Mouse (Mus musculus) C2C12 (cell line): ENCODE data around the gene Slc5a3. TPM values are rescaled to one million over a fixed set of nuclear protein-coding genes. Genes with fewer than 3 reads are reported as not detected.

ENCODE experiments used
- H3K27me3 ChIP-seq: one replicate; pipeline ENCODE4 v1.6.1; 2011; ENCODE audit not compliant: control insufficient read depth, insufficient read depth, insufficient read length
- H3K36me3 ChIP-seq: one replicate; pipeline ENCODE4 v1.6.1; 2011; ENCODE audit not compliant: control insufficient read depth, insufficient read depth
- H3K4me3 ChIP-seq: one replicate; pipeline ENCODE4 v1.5.1; 2011; ENCODE audit warnings: mild to moderate bottlenecking, control low read depth; ENCODE audit not compliant: poor library complexity, insufficient read depth, severe bottlenecking
- H3K79me2 ChIP-seq: one replicate; pipeline ENCODE4 v1.6.1; 2011; ENCODE audit not compliant: control insufficient read depth, insufficient read depth
- H3K79me3 ChIP-seq: one replicate; pipeline ENCODE4 v1.6.1; 2011; ENCODE audit warnings: low read depth, control low read depth
- H3ac ChIP-seq: one replicate; pipeline ENCODE3; 2011; ENCODE audit warnings: low read depth; ENCODE audit not compliant: control insufficient read depth, insufficient read length
- CEBPB ChIP-seq: IDR thresholded peaks from one replicate; pipeline ENCODE4 v1.6.1; 2011; ENCODE audit warnings: low read depth, mild to moderate bottlenecking, control low read depth, moderate library complexity
- CTCF ChIP-seq: IDR thresholded peaks from one replicate; pipeline ENCODE4 v1.5.1; 2011; ENCODE audit not compliant: control insufficient read depth, insufficient read depth, insufficient read length
- FOSL1 ChIP-seq: IDR thresholded peaks from one replicate; pipeline ENCODE4 v1.8.0; 2011; ENCODE audit warnings: mild to moderate bottlenecking, low read length; ENCODE audit not compliant: poor library complexity, insufficient read depth, severe bottlenecking
- MAX ChIP-seq: IDR thresholded peaks from one replicate; pipeline ENCODE4 v1.6.1; 2011; ENCODE audit warnings: mild to moderate bottlenecking, control low read depth
- MYOD1 ChIP-seq: IDR thresholded peaks from one replicate; pipeline ENCODE4 v1.6.1; 2011; ENCODE audit warnings: low read depth; ENCODE audit not compliant: control insufficient read depth, insufficient read length
- MYOG ChIP-seq: IDR thresholded peaks from one replicate; pipeline ENCODE4 v1.6.1; 2011; ENCODE audit not compliant: control insufficient read depth, insufficient read length; ENCODE audit errors: extremely low read depth
- USF1 ChIP-seq: IDR thresholded peaks from one replicate; pipeline ENCODE4 v1.6.1; 2011; ENCODE audit warnings: low read depth, mild to moderate bottlenecking, control low read depth, moderate library complexity
- polyA plus RNA-seq: library from polyadenylated mRNA; unstranded; fragments of >200 nt; fragmentation: generic; extraction: Trizol; gene quantifications from one replicate; pipeline ENCODE4 v1.2.1, GENCODE M21; 2012; ENCODE audit warnings: missing spikeins

The Slc5a3 gene
- polyA plus RNA-seq, 1 experiment: 6.3 TPM

GRCm38 (mm10) chr16:92039966-92040365 is 18.2 kb upstream of the Slc5a3 start:
- Histone ChIP-seq H3K36me3 (no peaks in the 10 kb centered on the region), H3K4me3 (no peak overlapping the region), H3K79me3 (no peaks in the 10 kb centered on the region), H3K79me2 (no peaks in the 10 kb centered on the region), H3K27me3 (no peaks in the 10 kb centered on the region), H3ac (no peak overlapping the region)
- no peak for TF ChIP-seq FOSL1
- no peak for TF ChIP-seq CEBPB
- TF ChIP-seq MAX: no peak
- TF ChIP-seq MYOG: no peak
- no peak for TF ChIP-seq CTCF
- TF ChIP-seq MYOD1: no peak
- no peak for TF ChIP-seq USF1

- no peaks in the 10 kb centered on the region for H3K36me3 ChIP-seq
- TF ChIP-seq MYOG (no peak), FOSL1 (no peak), MAX (no peak), USF1 (no peak)
- H3K79me3 ChIP-seq: no peaks in the 10 kb centered on the region
- no peaks in the 10 kb centered on the region for H3K79me2 ChIP-seq
- no peak overlapping the region for H3ac ChIP-seq
- H3K4me3 ChIP-seq: no peak overlapping the region
- H3K27me3 ChIP-seq: no peaks in the 10 kb centered on the region
Measured at GRCm38 (mm10) chr16:92051777-92052310, 6.3 kb upstream of the Slc5a3 start.

GRCm38 (mm10) chr16:92052569-92052968 is 5.6 kb upstream of the Slc5a3 start:
- H3K4me3 ChIP-seq: no peak overlapping the region
- no peaks in the 10 kb centered on the region for H3K79me3 ChIP-seq
- H3ac ChIP-seq: no peak overlapping the region
- TF ChIP-seq FOSL1: no peak
- no peak for TF ChIP-seq MAX
- TF ChIP-seq CTCF: no peak
- no peak for TF ChIP-seq MYOD1
- no peak for TF ChIP-seq MYOG
- no peak for TF ChIP-seq USF1
- no peak for TF ChIP-seq CEBPB
- H3K36me3 ChIP-seq: no peaks in the 10 kb centered on the region
- no peaks in the 10 kb centered on the region for H3K27me3 ChIP-seq
- no peaks in the 10 kb centered on the region for H3K79me2 ChIP-seq

GRCm38 (mm10) chr16:92056711-92057110 is 1.4 kb upstream of the Slc5a3 start:
- no peak for TF ChIP-seq FOSL1
- no peak for TF ChIP-seq CTCF
- no peak for TF ChIP-seq MAX
- TF ChIP-seq USF1: no peak
- TF ChIP-seq CEBPB: no peak
- no peak for TF ChIP-seq MYOG
- TF ChIP-seq MYOD1: no peak
- peaks cover 37% of the 10 kb centered on the region for H3K79me2 ChIP-seq
- peaks cover 22% of the 10 kb centered on the region for H3K36me3 ChIP-seq
- no peak overlapping the region for H3ac ChIP-seq
- no peaks in the 10 kb centered on the region for H3K27me3 ChIP-seq
- H3K79me3 ChIP-seq: peaks cover 34% of the 10 kb centered on the region
- H3K4me3 ChIP-seq: no peak overlapping the region

- H3K36me3 ChIP-seq: peaks cover 30% of the 10 kb centered on the region
- no peaks in the 10 kb centered on the region for H3K27me3 ChIP-seq
- TF ChIP-seq MYOD1: no peak
Measured at GRCm38 (mm10) chr16:92057456-92057851, 668 bp upstream of the Slc5a3 start.

GRCm38 (mm10) chr16:92058644-92059620 is 810 bp downstream of the Slc5a3 start:
- TF ChIP-seq CEBPB (no peak), FOSL1 (no peak), MYOD1 (no peak), MYOG (no peak)

More at GRCm38 (mm10) chr16:92057456-92057851, 668 bp upstream of the Slc5a3 start:
- Histone ChIP-seq H3K4me3 (peak overlapping the region; percentile 92), H3K79me2 (peaks cover 44% of the 10 kb centered on the region), H3K79me3 (peaks cover 41% of the 10 kb centered on the region), H3ac (peak overlapping the region; percentile 85)

More at GRCm38 (mm10) chr16:92058644-92059620, 810 bp downstream of the Slc5a3 start:
- H3K27me3 ChIP-seq: no peaks in the 10 kb centered on the region
- H3ac ChIP-seq: peak overlapping the region; percentile 100
- peaks cover 59% of the 10 kb centered on the region for H3K79me2 ChIP-seq
- H3K4me3 ChIP-seq: peak overlapping the region; percentile 92
- peaks cover 45% of the 10 kb centered on the region for H3K36me3 ChIP-seq
- peaks cover 55% of the 10 kb centered on the region for H3K79me3 ChIP-seq
